ENCODE assay signal across 8 mouse cellular contexts in the genomic region with DNA sequence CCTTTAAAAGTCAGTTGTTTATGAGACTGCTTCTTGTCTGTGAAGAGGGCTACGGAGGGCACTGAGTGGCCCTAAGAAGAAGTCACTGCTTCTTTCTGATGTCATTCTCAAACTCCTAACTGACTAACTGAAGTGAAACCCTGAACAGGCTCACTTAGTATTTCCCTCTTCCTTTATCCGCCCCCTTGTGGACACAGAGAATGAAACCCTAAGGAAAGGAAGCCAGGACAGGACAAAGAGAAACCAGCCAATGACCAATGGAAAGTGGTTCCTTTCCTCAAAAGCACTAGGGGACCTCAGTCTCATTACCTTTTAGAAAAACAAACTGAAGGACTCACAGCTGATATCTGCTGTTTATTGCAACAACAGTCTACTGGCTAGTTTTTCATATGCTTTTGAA. TPM values are rescaled to one million over a fixed set of nuclear protein-coding genes. Genes with fewer than 3 reads are reported as not detected.
A peak's percentile ranks its signal among the peaks of the same experiment; 100 is the strongest.
DNase-seq lines count a peak whose midpoint lies in the region; ATAC-seq lines count a peak whose summit lies in the region.

No protein-coding gene starts in this region.

- H3K4me1 ChIP-seq in forebrain, embryonic 13.5 days, result peaks cover 28% of the 10 kb centered on the region
- peaks cover 15% of the 10 kb centered on the region; the same call in 1 of the 2 replicates for H3K4me1 ChIP-seq in forebrain, embryonic 12.5 days
- H3K4me1 ChIP-seq in midbrain, embryonic 13.5 days (replicated peaks), result peaks cover 6% of the 10 kb centered on the region
- no peaks in the 10 kb centered on the region for H3K4me1 ChIP-seq in midbrain, embryonic 10.5 days

- no peak overlapping the region for H3K9ac ChIP-seq in forebrain, embryonic 13.5 days
- H3K9ac ChIP-seq in forebrain, embryonic 12.5 days, result no peak overlapping the region
- H3K9ac ChIP-seq in midbrain, embryonic 13.5 days (replicated peaks), result no peak overlapping the region

- H3K4me3 ChIP-seq in forebrain, embryonic 13.5 days, result no peak overlapping the region
- H3K4me3 ChIP-seq in forebrain, embryonic 12.5 days (replicated peaks), result no peak overlapping the region
- no peak overlapping the region for H3K4me3 ChIP-seq in midbrain, embryonic 13.5 days (replicated peaks)
- H3K4me3 ChIP-seq in midbrain, embryonic 10.5 days, result no peak overlapping the region

- ATAC-seq in forebrain, embryonic 13.5 days, result 0 out of 2 replicates have a peak, but pooled peaks have one; percentile 27
- no peak for ATAC-seq in forebrain, embryonic 12.5 days (ENCODE audit: low FRiP score)
- 0 out of 2 replicates have a peak, but pooled peaks have one; percentile 24 for ATAC-seq in midbrain, embryonic 13.5 days
- ATAC-seq in activated CD4-positive, CD25-positive, alpha-beta regulatory T cell, adult 4 months, result peak; percentile 33
- ATAC-seq in erythroid progenitor cell, adult 5-6 weeks (replicated peaks; ENCODE audit: low FRiP score, poor library complexity, severe bottlenecking), result no peak

- H3K4me2 ChIP-seq in forebrain, embryonic 13.5 days, result no peak overlapping the region
- no peak overlapping the region for H3K4me2 ChIP-seq in forebrain, embryonic 12.5 days
- H3K4me2 ChIP-seq in midbrain, embryonic 13.5 days (replicated peaks), result no peak overlapping the region

- no peaks in the 10 kb centered on the region for H3K27me3 ChIP-seq in forebrain, embryonic 13.5 days
- H3K27me3 ChIP-seq in forebrain, embryonic 12.5 days, result no peaks in the 10 kb centered on the region
- H3K27me3 ChIP-seq in midbrain, embryonic 13.5 days, result no peaks in the 10 kb centered on the region
- H3K27me3 ChIP-seq in midbrain, embryonic 10.5 days (ENCODE audit: low read depth, poor library complexity, severe bottlenecking), result no peaks in the 10 kb centered on the region

- no peaks in the 10 kb centered on the region for H3K9me3 ChIP-seq in forebrain, embryonic 13.5 days (replicated peaks)
- no peaks in the 10 kb centered on the region for H3K9me3 ChIP-seq in forebrain, embryonic 12.5 days
- H3K9me3 ChIP-seq in midbrain, embryonic 13.5 days, result no peaks in the 10 kb centered on the region
- no peaks in the 10 kb centered on the region for H3K9me3 ChIP-seq in midbrain, embryonic 10.5 days (replicated peaks)

- H3K27ac ChIP-seq in forebrain, embryonic 13.5 days, result no peak overlapping the region
- no peak overlapping the region for H3K27ac ChIP-seq in forebrain, embryonic 12.5 days
- H3K27ac ChIP-seq in midbrain, embryonic 13.5 days, result no peak overlapping the region
- no peak overlapping the region for H3K27ac ChIP-seq in midbrain, embryonic 10.5 days (replicated peaks)

- DNase-seq in midbrain, embryonic 10.5 days (ENCODE audit: low spot score), result no peak
- peak; percentile 13 to 30 for DNase-seq in heart, postnatal 36 days
- DNase-seq in lung, adult 18-20 months, result peak; percentile 14 to 64

- H3K36me3 ChIP-seq in forebrain, embryonic 13.5 days (ENCODE audit: poor library complexity, severe bottlenecking), result peaks cover 5% of the 10 kb centered on the region; the same call in 1 of the 2 replicates
- H3K36me3 ChIP-seq in forebrain, embryonic 12.5 days (replicated peaks), result no peaks in the 10 kb centered on the region
- H3K36me3 ChIP-seq in midbrain, embryonic 13.5 days, result peaks cover 19% of the 10 kb centered on the region; the same call in 1 of the 2 replicates
- H3K36me3 ChIP-seq in midbrain, embryonic 10.5 days, result peaks cover 32% of the 10 kb centered on the region

- 47% methylated on average over 2 of the region's 2 CpGs for WGBS in forebrain, embryonic 13.5 days
- 48% methylated on average over 2 of the region's 2 CpGs for WGBS in forebrain, embryonic 12.5 days
- 48% methylated on average over 2 of the region's 2 CpGs for WGBS in midbrain, embryonic 13.5 days
- 50% methylated on average over 2 of the region's 2 CpGs for WGBS in midbrain, embryonic 10.5 days

- intact Hi-C loops in heart, postnatal 36 days (cut with DNase I), result loop anchor here (1.0 to 2.0 kb wide), 2 partner anchors 86 to 247 kb away; no protein-coding TSS in a partner anchor

RNA-seq across cellular contexts. Expression of gene Xpo4, which starts 45.7 kb away (rescaled TPM):
- 19.3 and 21.8 TPM in 2 replicates for polyA plus RNA-seq in forebrain, embryonic 13.5 days (2015; fragmentation: Nextera tagmentation; extraction: Ambion mirVana)
- 26.3 and 26.8 TPM in 2 replicates for polyA plus RNA-seq in forebrain, embryonic 12.5 days (2016; fragmentation: Nextera tagmentation; extraction: Ambion mirVana)
- polyA plus RNA-seq in midbrain, embryonic 13.5 days (2015; fragmentation: Nextera tagmentation; extraction: Ambion mirVana), result 16.5 and 17.9 TPM in 2 replicates
- 26.4 and 26.5 TPM in 2 replicates for polyA plus RNA-seq in midbrain, embryonic 10.5 days (2016; fragmentation: Nextera tagmentation; extraction: Ambion mirVana)
- 10 to 100 TPM; 21.2 to 28.7 TPM for polyA plus RNA-seq in activated CD4-positive, CD25-positive, alpha-beta regulatory T cell, adult 4 months (2017; shearing (Covaris generic))
- total RNA-seq in heart, postnatal 36 days (2021), result 10 to 100 TPM; 10.5 to 12.7 TPM
- total RNA-seq in erythroid progenitor cell, adult 5-6 weeks (2015; ENCODE audit: low replicate concordance), result 20.5 and 23.1 TPM in 2 replicates
- 39.3 and 75.2 TPM in 2 replicates for total RNA-seq in erythroid progenitor cell, adult 5-6 weeks (2017; ENCODE audit: low replicate concordance)

RNA-seq across cellular contexts. Expression of gene Eef1akmt1, which starts 48.1 kb away (rescaled TPM):
- polyA plus RNA-seq in forebrain, embryonic 13.5 days (2015; fragmentation: Nextera tagmentation; extraction: Ambion mirVana), result 98.6 and 104 TPM in 2 replicates
- 71.6 and 77.7 TPM in 2 replicates for polyA plus RNA-seq in forebrain, embryonic 12.5 days (2016; fragmentation: Nextera tagmentation; extraction: Ambion mirVana)
- polyA plus RNA-seq in midbrain, embryonic 13.5 days (2015; fragmentation: Nextera tagmentation; extraction: Ambion mirVana), result 88.9 and 89.0 TPM in 2 replicates
- 91.0 and 110 TPM in 2 replicates for polyA plus RNA-seq in midbrain, embryonic 10.5 days (2016; fragmentation: Nextera tagmentation; extraction: Ambion mirVana)
- polyA plus RNA-seq in activated CD4-positive, CD25-positive, alpha-beta regulatory T cell, adult 4 months (2017; shearing (Covaris generic)), result 100 to 1,000 TPM; 125 to 148 TPM
- 10 to 100 TPM; 30.6 to 33.2 TPM for total RNA-seq in heart, postnatal 36 days (2021)
- 7.9 and 10.9 TPM in 2 replicates for total RNA-seq in erythroid progenitor cell, adult 5-6 weeks (2015; ENCODE audit: low replicate concordance)
- not detected in 2 replicates for total RNA-seq in erythroid progenitor cell, adult 5-6 weeks (2017; ENCODE audit: low replicate concordance)

Comparison
In these comparisons a context has a peak if more than half of its experiments do, and no peak if none do; other contexts are left out.
1. ATAC-seq: peak in forebrain, embryonic 13.5 days (single experiment), midbrain, embryonic 13.5 days (single experiment) and activated CD4-positive, CD25-positive, alpha-beta regulatory T cell, adult 4 months (single experiment); none in forebrain, embryonic 12.5 days (single experiment) and erythroid progenitor cell, adult 5-6 weeks (single experiment).